Mouse (Mus musculus) midbrain, embryonic 11.5 days (tissue): Measurements from ENCODE around the gene Tdrkh. TPM values are rescaled to one million over a fixed set of nuclear protein-coding genes. Genes with fewer than 3 reads are reported as not detected.

Source experiments
- ATAC-seq: fragments of 200-750 bp; cut with Nextera tagmentation; 2 replicates; pipeline ENCODE4 v1.8.0; 2017; ENCODE audit warnings: moderate TSS enrichment, moderate library complexity; ENCODE audit not compliant: low FRiP score
- DNase-seq: peaks from one replicate; pipeline ENCODE4 v3.0.0; 2015; ENCODE audit warnings: low spot score; ENCODE audit errors: missing footprints
- H3K27ac ChIP-seq: fragments of 300-500 bp; sonication (generic); 2 replicates; pipeline ENCODE4 v1.5.1; 2014; ENCODE audit warnings: low read depth, low read length
- H3K27me3 ChIP-seq: fragments of 300-500 bp; sonication (generic); 2 replicates; pipeline ENCODE4 v1.6.1; 2014; ENCODE audit warnings: mild to moderate bottlenecking, low read length, moderate library complexity, mixed read lengths; ENCODE audit not compliant: control insufficient read depth, insufficient read depth
- H3K36me3 ChIP-seq: fragments of 300-500 bp; sonication (generic); 2 replicates; pipeline ENCODE4 v1.6.1; 2014; ENCODE audit warnings: mild to moderate bottlenecking, low read length, moderate library complexity, mixed read lengths; ENCODE audit not compliant: control insufficient read depth, insufficient read depth
- H3K4me1 ChIP-seq: fragments of 300-500 bp; sonication (generic); 2 replicates; pipeline ENCODE4 v1.6.1; 2014; ENCODE audit warnings: low read length; ENCODE audit not compliant: control insufficient read depth, insufficient read depth
- H3K4me2 ChIP-seq: fragments of 300-500 bp; sonication (generic); 2 replicates; pipeline ENCODE4 v1.6.1; 2014; ENCODE audit warnings: mild to moderate bottlenecking, moderate library complexity
- H3K4me3 ChIP-seq: fragments of 300-500 bp; sonication (generic); 2 replicates; pipeline ENCODE4 v1.5.1; 2014; ENCODE audit warnings: low read depth, low read length
- H3K9ac ChIP-seq: fragments of 300-500 bp; sonication (generic); 2 replicates; pipeline ENCODE4 v1.6.1; 2014; ENCODE audit warnings: low read length
- H3K9me3 ChIP-seq: fragments of 300-500 bp; sonication (generic); 2 replicates; pipeline ENCODE4 v1.6.1; 2016; ENCODE audit warnings: low read length; ENCODE audit not compliant: control insufficient read depth
- WGBS: fragments of 180-500 bp; shearing (Covaris S2); extraction: QIAGEN DNeasy Blood & Tissue Kit; methylation state at CpG from one replicate; pipeline ENCODE4 v1.1.7; 2014; 5-methylcytosine and 5-hydroxymethylcytosine counted together
- polyA plus RNA-seq: library from polyadenylated mRNA; unstranded; fragments of >200 nt; fragmentation: Nextera tagmentation; extraction: Ambion mirVana; gene quantifications from 2 replicates; pipeline ENCODE4 v1.2.1, GENCODE M21; 2014

The Tdrkh gene
- polyA plus RNA-seq, 1 experiment from 2014 or later: 55.3 TPM

- Histone ChIP-seq H3K27ac (no peak within 1 kb of the TSS), H3K9me3 (no peaks in the 10 kb centered on the region), H3K4me3 (no peak within 1 kb of the TSS), H3K4me2 (peak within 1 kb of the TSS; percentile 30), H3K4me1 (peaks cover 14% of the 10 kb centered on the region), H3K27me3 (no peaks in the 10 kb centered on the region), H3K9ac (peak within 1 kb of the TSS; percentile 33; the same call in 1 of the 2 replicates), H3K36me3 (no peaks in the 10 kb centered on the region)
- WGBS: 16% methylated on average over 5 of the region's 5 CpGs
- no peak for DNase-seq
- 0 out of 2 replicates have a peak, but pooled peaks have one; percentile 6 for ATAC-seq
These were observed 40.4 kb upstream of the Tdrkh start, which contains the start of gene Rorc for GRCm38 (mm10) chr3:94372641-94373040. Rorc (plus strand) TSS chr3:94372794.

- H3K4me1 ChIP-seq: peaks cover 14% of the 10 kb centered on the region
- ATAC-seq (peak; percentile 43), DNase-seq (no peak)
- 4% methylated on average over 10 of the region's 10 CpGs for WGBS
- H3K9ac ChIP-seq: peak overlapping the region; percentile 33; the same call in 1 of the 2 replicates
- no peaks in the 10 kb centered on the region for H3K9me3 ChIP-seq
- no peaks in the 10 kb centered on the region for H3K27me3 ChIP-seq
- no peaks in the 10 kb centered on the region for H3K36me3 ChIP-seq
- no peak overlapping the region for H3K27ac ChIP-seq
- H3K4me2 ChIP-seq: peak overlapping the region; percentile 30
- H3K4me3 ChIP-seq: no peak overlapping the region
These were observed 40.0 kb upstream of the Tdrkh start for GRCm38 (mm10) chr3:94373090-94373489.

GRCm38 (mm10) chr3:94373597-94374011 lies 39.5 kb upstream of the Tdrkh start:
- Histone ChIP-seq H3K27me3 (no peaks in the 10 kb centered on the region), H3K27ac (no peak overlapping the region), H3K9ac (0 out of 2 replicates have a peak overlapping the region, but pooled peaks have one; percentile 5), H3K4me3 (no peak overlapping the region), H3K4me1 (peaks cover 14% of the 10 kb centered on the region), H3K4me2 (peak overlapping the region; percentile 30), H3K36me3 (no peaks in the 10 kb centered on the region), H3K9me3 (no peaks in the 10 kb centered on the region)
- ATAC-seq: peak; percentile 68
- 2% methylated on average over 5 of the region's 5 CpGs for WGBS
- DNase-seq: no peak

GRCm38 (mm10) chr3:94374636-94375035 lies 38.4 kb upstream of the Tdrkh start:
- peaks cover 14% of the 10 kb centered on the region for H3K4me1 ChIP-seq
- DNase-seq (no peak), ATAC-seq (no peak)
- no peaks in the 10 kb centered on the region for H3K27me3 ChIP-seq
- no peak overlapping the region for H3K27ac ChIP-seq
- H3K9ac ChIP-seq: no peak overlapping the region
- no peak overlapping the region for H3K4me3 ChIP-seq
- no peak overlapping the region for H3K4me2 ChIP-seq
- H3K9me3 ChIP-seq: no peaks in the 10 kb centered on the region
- H3K36me3 ChIP-seq: no peaks in the 10 kb centered on the region

GRCm38 (mm10) chr3:94375146-94375545 lies 37.9 kb upstream of the Tdrkh start:
- H3K4me2 ChIP-seq: no peak overlapping the region
- no peaks in the 10 kb centered on the region for H3K36me3 ChIP-seq
- no peaks in the 10 kb centered on the region for H3K9me3 ChIP-seq
- H3K27me3 ChIP-seq: no peaks in the 10 kb centered on the region
- 78% methylated on average over 2 of the region's 2 CpGs for WGBS
- H3K4me1 ChIP-seq: peaks cover 14% of the 10 kb centered on the region
- DNase-seq: no peak
- no peak overlapping the region for H3K4me3 ChIP-seq
- no peak overlapping the region for H3K27ac ChIP-seq
- H3K9ac ChIP-seq: no peak overlapping the region
- no peak for ATAC-seq

- Histone ChIP-seq H3K9ac (no peak overlapping the region), H3K4me3 (no peak overlapping the region), H3K4me2 (no peak overlapping the region), H3K27me3 (no peaks in the 10 kb centered on the region), H3K27ac (no peak overlapping the region), H3K9me3 (no peaks in the 10 kb centered on the region), H3K4me1 (peaks cover 14% of the 10 kb centered on the region), H3K36me3 (no peaks in the 10 kb centered on the region)
- no peak for DNase-seq
- 51% methylated on average over 5 of the region's 5 CpGs for WGBS
- no peak for ATAC-seq
These were observed 37.2 kb upstream of the Tdrkh start for GRCm38 (mm10) chr3:94375861-94376260.

- ATAC-seq (no peak), DNase-seq (no peak)
- Histone ChIP-seq H3K4me1 (peaks cover 10% of the 10 kb centered on the region), H3K4me2 (no peak overlapping the region), H3K9ac (no peak overlapping the region), H3K4me3 (no peak overlapping the region), H3K27me3 (no peaks in the 10 kb centered on the region), H3K36me3 (no peaks in the 10 kb centered on the region), H3K27ac (no peak overlapping the region), H3K9me3 (no peaks in the 10 kb centered on the region)
- 19% methylated on average over 13 of the region's 13 CpGs for WGBS
These were observed 35.8 kb upstream of the Tdrkh start for GRCm38 (mm10) chr3:94377028-94377923.

- Histone ChIP-seq H3K27ac (no peak overlapping the region), H3K36me3 (no peaks in the 10 kb centered on the region), H3K4me3 (no peak overlapping the region), H3K4me2 (no peak overlapping the region), H3K9ac (no peak overlapping the region), H3K4me1 (no peaks in the 10 kb centered on the region), H3K9me3 (no peaks in the 10 kb centered on the region), H3K27me3 (no peaks in the 10 kb centered on the region)
- no peak for DNase-seq
- ATAC-seq: no peak
- WGBS: 24% methylated on average over 9 of the region's 9 CpGs
These were observed 33.1 kb upstream of the Tdrkh start for GRCm38 (mm10) chr3:94379831-94380510.

GRCm38 (mm10) chr3:94382308-94382707 lies 30.8 kb upstream of the Tdrkh start:
- no peaks in the 10 kb centered on the region for H3K9me3 ChIP-seq
- no peak overlapping the region for H3K9ac ChIP-seq
- H3K4me3 ChIP-seq: no peak overlapping the region
- H3K36me3 ChIP-seq: no peaks in the 10 kb centered on the region
- H3K4me2 ChIP-seq: no peak overlapping the region
- ATAC-seq (no peak), DNase-seq (peak; percentile 68)
- 79% methylated on average over 5 of the region's 5 CpGs for WGBS
- H3K27me3 ChIP-seq: no peaks in the 10 kb centered on the region
- H3K27ac ChIP-seq: no peak overlapping the region
- no peaks in the 10 kb centered on the region for H3K4me1 ChIP-seq
